Mouse (Mus musculus) Patski (cell line): ENCODE measurements around the gene Fscn2. TPM values are rescaled to one million over a fixed set of nuclear protein-coding genes. Genes with fewer than 3 reads are reported as not detected.

Experiments
- ATAC-seq: fragments of 100-300 bp; one replicate; pipeline ENCODE4 v1.8.0; 2021
- CTCF ChIA-PET: fragments of 350-600 bp; sonication (Branson Sonifier 250); formaldehyde crosslinking; loops from one replicate; lab custom pipeline; 2022; ENCODE audit warnings: inconsistent platforms; lab: Charles Lee
- POLR2A ChIA-PET: fragments of 350-600 bp; sonication (Branson Sonifier 250); formaldehyde crosslinking; loops from one replicate; lab custom pipeline; 2022; ENCODE audit warnings: antibody characterized with exemption, inconsistent platforms; lab: Charles Lee
- DNase-seq: peaks from one replicate; pipeline ENCODE4 v3.0.0-alpha.2; 2011; ENCODE audit warnings: low read depth, low spot score
- H3K27me3 ChIP-seq: fragments of 371-371 bp; one replicate; pipeline ENCODE4 v1.5.1; 2021
- CTCF ChIP-seq: fragments of 100-300 bp; IDR thresholded peaks from one replicate; pipeline ENCODE4 v1.5.1; 2021
- in situ Hi-C: fragments of 300-500 bp; cut with MboI; formaldehyde crosslinking; loops from 3 replicates; pipeline ENCODE4 v1.11.1; 2018; ENCODE audit warnings: low pct_unique_long_range_greater_than_20kb, mixed read lengths
- polyA plus RNA-seq: library from polyadenylated mRNA; unstranded; gene quantifications from one replicate; pipeline ENCODE4 v1.2.3, GENCODE M21; 2021

Fscn2 gene
- polyA plus RNA-seq, 1 experiment from 2014 or later: 0.23 TPM

GRCm38 (mm10) chr11:120319310-120319709 lies 42.0 kb upstream of the Fscn2 start:
- TF ChIP-seq CTCF: no peak
- in situ Hi-C loops: loop anchor here (25.0 kb wide), 1 partner anchor 407 kb away; the partner anchor contains the start of gene Chmp6
- ChIA-PET POLR2A (no interaction called here), CTCF (no interaction called here)
- no peak for DNase-seq
- no peak for ATAC-seq
- H3K27me3 ChIP-seq: no peaks in the 10 kb centered on the region

GRCm38 (mm10) chr11:120320156-120320555 lies 41.2 kb upstream of the Fscn2 start:
- ChIA-PET CTCF (no interaction called here), POLR2A (no interaction called here)
- H3K27me3 ChIP-seq: no peaks in the 10 kb centered on the region
- TF ChIP-seq CTCF: no peak
- no peak for ATAC-seq
- in situ Hi-C loops: loop anchor here (25.0 kb wide), 1 partner anchor 408 kb away; the partner anchor contains the start of gene Chmp6
- no peak for DNase-seq

- ATAC-seq (no peak), DNase-seq (no peak)
- no peak for TF ChIP-seq CTCF
- ChIA-PET CTCF (no interaction called here), POLR2A (no interaction called here)
- in situ Hi-C loops: no loop called here
- no peaks in the 10 kb centered on the region for H3K27me3 ChIP-seq
Measured at GRCm38 (mm10) chr11:120335431-120336021, 25.8 kb upstream of the Fscn2 start.

- CTCF ChIA-PET: no interaction called here
- DNase-seq: no peak
- no peaks in the 10 kb centered on the region for H3K27me3 ChIP-seq
- in situ Hi-C loops: no loop called here
- POLR2A ChIA-PET: interaction anchor here (0.5 to 1.5 kb wide), 2 partner anchors 21 to 39 kb away, joined by 3 to 4 read pairs; no protein-coding TSS in a partner anchor
- no peak for ATAC-seq
- TF ChIP-seq CTCF: peak; percentile 27
Measured at GRCm38 (mm10) chr11:120337447-120337846, 23.9 kb upstream of the Fscn2 start.

GRCm38 (mm10) chr11:120338786-120339185 lies 22.5 kb upstream of the Fscn2 start:
- TF ChIP-seq CTCF: no peak
- in situ Hi-C loops: no loop called here
- CTCF ChIA-PET: interaction anchor here (1.3 kb wide), 1 partner anchor 13 kb away, joined by 3 read pairs; no protein-coding TSS in a partner anchor

GRCm38 (mm10) chr11:120339978-120340513 lies 21.3 kb upstream of the Fscn2 start:
- TF ChIP-seq CTCF: no peak
- ChIA-PET POLR2A (interaction anchor here (0.7 kb wide), 1 partner anchor 1998 kb away, joined by 5 read pairs; no protein-coding TSS in a partner anchor), CTCF (no interaction called here)
- in situ Hi-C loops: no loop called here
- no peak for ATAC-seq
- no peaks in the 10 kb centered on the region for H3K27me3 ChIP-seq
- DNase-seq: no peak

More at GRCm38 (mm10) chr11:120338786-120339185, 22.5 kb upstream of the Fscn2 start:
- POLR2A ChIA-PET: no interaction called here
- no peak for DNase-seq
- no peak for ATAC-seq
- H3K27me3 ChIP-seq: no peaks in the 10 kb centered on the region

GRCm38 (mm10) chr11:120341661-120342060 lies 19.7 kb upstream of the Fscn2 start:
- ATAC-seq (no peak), DNase-seq (no peak)
- H3K27me3 ChIP-seq: no peaks in the 10 kb centered on the region
- no peak for TF ChIP-seq CTCF
- CTCF ChIA-PET: no interaction called here
- in situ Hi-C loops: no loop called here
- POLR2A ChIA-PET: interaction anchor here (0.7 kb wide), 1 partner anchor 47 kb away, joined by 3 read pairs; no protein-coding TSS in a partner anchor

GRCm38 (mm10) chr11:120342656-120343160 lies 18.6 kb upstream of the Fscn2 start:
- TF ChIP-seq CTCF: no peak
- in situ Hi-C loops: no loop called here
- ChIA-PET CTCF (no interaction called here), POLR2A (interaction anchor here (1.9 kb wide), 1 partner anchor 26 kb away, joined by 8 read pairs; no protein-coding TSS in a partner anchor)
- no peak for ATAC-seq
- no peak for DNase-seq
- H3K27me3 ChIP-seq: no peaks in the 10 kb centered on the region

- POLR2A ChIA-PET: interaction anchor here (0.6 to 1.9 kb wide), 2 partner anchors 27 to 110 kb away, joined by 3 to 8 read pairs; no protein-coding TSS in a partner anchor
- no peak for TF ChIP-seq CTCF
- no peaks in the 10 kb centered on the region for H3K27me3 ChIP-seq
- peak; percentile 37 for ATAC-seq
- CTCF ChIA-PET: no interaction called here
- in situ Hi-C loops: no loop called here
- DNase-seq: no peak
Measured at GRCm38 (mm10) chr11:120343519-120344309, 17.6 kb upstream of the Fscn2 start.

GRCm38 (mm10) chr11:120344310-120344920 lies 16.9 kb upstream of the Fscn2 start:
- POLR2A ChIA-PET: interaction anchor here (1.0 to 1.9 kb wide), 2 partner anchors 28 to 237 kb away, joined by 3 to 8 read pairs; no protein-coding TSS in a partner anchor
- in situ Hi-C loops: no loop called here
- CTCF ChIA-PET: no interaction called here
- DNase-seq (no peak), ATAC-seq (peak; percentile 24)
- no peaks in the 10 kb centered on the region for H3K27me3 ChIP-seq
- no peak for TF ChIP-seq CTCF
